Mouse (Mus musculus) midbrain, embryonic 10.5 days (tissue): ENCODE results near the gene Islr. TPM values are rescaled to one million over a fixed set of nuclear protein-coding genes. Genes with fewer than 3 reads are reported as not detected.

Source experiments
- DNase-seq: peaks from one replicate; pipeline ENCODE4 v3.0.0-alpha.2; 2017; ENCODE audit warnings: low spot score
- H3K27ac ChIP-seq: fragments of 300-500 bp; sonication (generic); replicated peaks from 2 replicates; pipeline ENCODE4 v1.5.1; 2016; ENCODE audit warnings: mild to moderate bottlenecking
- H3K27me3 ChIP-seq: fragments of 300-500 bp; sonication (generic); 2 replicates; pipeline ENCODE4 v1.6.1; 2016; ENCODE audit warnings: low read depth, mild to moderate bottlenecking; ENCODE audit not compliant: poor library complexity, severe bottlenecking
- H3K36me3 ChIP-seq: fragments of 300-500 bp; sonication (generic); 2 replicates; pipeline ENCODE4 v1.6.1; 2016; ENCODE audit warnings: mild to moderate bottlenecking, moderate library complexity
- H3K4me1 ChIP-seq: fragments of 300-500 bp; sonication (generic); 2 replicates; pipeline ENCODE4 v1.6.1; 2016
- H3K4me3 ChIP-seq: fragments of 300-500 bp; sonication (generic); 2 replicates; pipeline ENCODE4 v1.5.1; 2016; ENCODE audit warnings: mild to moderate bottlenecking, moderate library complexity
- H3K9me3 ChIP-seq: fragments of 300-500 bp; sonication (generic); replicated peaks from 2 replicates; pipeline ENCODE4 v1.6.1; 2016; ENCODE audit warnings: mild to moderate bottlenecking
- WGBS: fragments of 180-500 bp; shearing (Covaris S2); methylation state at CpG from one replicate; pipeline ENCODE4 v1.1.7; 2016; 5-methylcytosine and 5-hydroxymethylcytosine counted together
- polyA plus RNA-seq: library from polyadenylated mRNA; unstranded; fragments of >200 nt; fragmentation: Nextera tagmentation; extraction: Ambion mirVana; gene quantifications from 2 replicates; pipeline ENCODE4 v1.2.1, GENCODE M21; 2016

The Islr gene
- polyA plus RNA-seq, 1 experiment from 2014 or later = 7.4 TPM

GRCm38 (mm10) chr9:58241780-58242485, 37.8 kb upstream of the Islr start:
- 69% methylated on average over 9 of the region's 9 CpGs for WGBS
- no peak overlapping the region for H3K27ac ChIP-seq

GRCm38 (mm10) chr9:58234502-58235015, 30.5 kb upstream of the Islr start:
- H3K4me1 ChIP-seq = no peaks in the 10 kb centered on the region
- no peaks in the 10 kb centered on the region for H3K9me3 ChIP-seq
- no peak overlapping the region for H3K4me3 ChIP-seq
- H3K27me3 ChIP-seq = no peaks in the 10 kb centered on the region
- no peak for DNase-seq
- H3K36me3 ChIP-seq = peaks cover 48% of the 10 kb centered on the region
- 97% methylated on average over 28 of the region's 28 CpGs for WGBS
- no peak overlapping the region for H3K27ac ChIP-seq

More at GRCm38 (mm10) chr9:58241780-58242485, 37.8 kb upstream of the Islr start:
- no peaks in the 10 kb centered on the region for H3K27me3 ChIP-seq
- peaks cover 11% of the 10 kb centered on the region; the same call in 1 of the 2 replicates for H3K36me3 ChIP-seq
- no peaks in the 10 kb centered on the region for H3K9me3 ChIP-seq
- DNase-seq = no peak
- peaks cover 8% of the 10 kb centered on the region for H3K4me1 ChIP-seq
- no peak overlapping the region for H3K4me3 ChIP-seq

GRCm38 (mm10) chr9:58232374-58232773, 28.3 kb upstream of the Islr start:
- Histone ChIP-seq H3K9me3 (no peaks in the 10 kb centered on the region), H3K27ac (no peak overlapping the region), H3K4me1 (no peaks in the 10 kb centered on the region), H3K27me3 (no peaks in the 10 kb centered on the region), H3K4me3 (no peak overlapping the region), H3K36me3 (peaks cover 70% of the 10 kb centered on the region)
- no peak for DNase-seq
- 80% methylated on average over 5 of the region's 5 CpGs for WGBS

- Histone ChIP-seq H3K27ac (no peak overlapping the region), H3K36me3 (peaks cover 74% of the 10 kb centered on the region), H3K4me3 (no peak overlapping the region), H3K27me3 (no peaks in the 10 kb centered on the region), H3K4me1 (no peaks in the 10 kb centered on the region), H3K9me3 (no peaks in the 10 kb centered on the region)
- 79% methylated on average over 6 of the region's 6 CpGs for WGBS
- DNase-seq = no peak
These were observed 27.6 kb upstream of the Islr start for GRCm38 (mm10) chr9:58231746-58232145.

- no peaks in the 10 kb centered on the region; the same call in 1 of the 2 replicates for H3K4me1 ChIP-seq
- H3K9me3 ChIP-seq = no peaks in the 10 kb centered on the region
- H3K27me3 ChIP-seq = no peaks in the 10 kb centered on the region
- H3K4me3 ChIP-seq = no peak overlapping the region
- DNase-seq = no peak
- 92% methylated on average over 9 of the region's 9 CpGs for WGBS
- H3K36me3 ChIP-seq = peaks cover 65% of the 10 kb centered on the region
- no peak overlapping the region for H3K27ac ChIP-seq
These were observed 24.8 kb upstream of the Islr start for GRCm38 (mm10) chr9:58228777-58229466.

- 70% methylated on average over 9 of the region's 9 CpGs for WGBS
- peak; percentile 36 for DNase-seq
- Histone ChIP-seq H3K4me1 (no peaks in the 10 kb centered on the region; the same call in 1 of the 2 replicates), H3K27ac (no peak overlapping the region), H3K9me3 (no peaks in the 10 kb centered on the region), H3K27me3 (no peaks in the 10 kb centered on the region), H3K36me3 (peaks cover 58% of the 10 kb centered on the region), H3K4me3 (no peak overlapping the region)
These were observed 22.1 kb upstream of the Islr start for GRCm38 (mm10) chr9:58225915-58226913.

GRCm38 (mm10) chr9:58224356-58224755, 20.2 kb upstream of the Islr start:
- H3K9me3 ChIP-seq = no peaks in the 10 kb centered on the region
- H3K4me1 ChIP-seq = no peaks in the 10 kb centered on the region; the same call in 1 of the 2 replicates
- H3K36me3 ChIP-seq = peaks cover 52% of the 10 kb centered on the region
- DNase-seq = no peak
- WGBS = 91% methylated on average over 2 of the region's 2 CpGs
- H3K27me3 ChIP-seq = no peaks in the 10 kb centered on the region
- H3K4me3 ChIP-seq = no peak overlapping the region
- no peak overlapping the region for H3K27ac ChIP-seq

- Histone ChIP-seq H3K4me1 (peaks cover 9% of the 10 kb centered on the region), H3K27me3 (no peaks in the 10 kb centered on the region), H3K9me3 (no peaks in the 10 kb centered on the region), H3K27ac (no peak overlapping the region), H3K36me3 (peaks cover 25% of the 10 kb centered on the region), H3K4me3 (no peak overlapping the region)
- DNase-seq = peak; percentile 40
- 76% methylated on average over 24 of the region's 24 CpGs for WGBS
These were observed 16.3 kb upstream of the Islr start for GRCm38 (mm10) chr9:58220218-58220903.

GRCm38 (mm10) chr9:58218539-58218938, 14.4 kb upstream of the Islr start:
- Histone ChIP-seq H3K27me3 (no peaks in the 10 kb centered on the region), H3K36me3 (peaks cover 25% of the 10 kb centered on the region), H3K9me3 (no peaks in the 10 kb centered on the region), H3K27ac (no peak overlapping the region), H3K4me1 (peaks cover 23% of the 10 kb centered on the region), H3K4me3 (no peak overlapping the region)
- WGBS = 89% methylated on average over 3 of the region's 3 CpGs
- DNase-seq = no peak

GRCm38 (mm10) chr9:58216402-58216801, 12.3 kb upstream of the Islr start:
- peak; percentile 52 for DNase-seq
- no peaks in the 10 kb centered on the region for H3K9me3 ChIP-seq
- WGBS = 44% methylated on average over 6 of the region's 6 CpGs
- H3K36me3 ChIP-seq = peaks cover 12% of the 10 kb centered on the region
- 0 out of 2 replicates have a peak, but pooled peaks cover 9% of the 10 kb centered on the region for H3K27me3 ChIP-seq
- no peak overlapping the region for H3K4me3 ChIP-seq
- H3K27ac ChIP-seq = no peak overlapping the region
- H3K4me1 ChIP-seq = peaks cover 28% of the 10 kb centered on the region

GRCm38 (mm10) chr9:58214519-58215180, 10.5 kb upstream of the Islr start:
- 75% methylated on average over 8 of the region's 8 CpGs for WGBS
- peaks cover 32% of the 10 kb centered on the region for H3K4me1 ChIP-seq
- no peak for DNase-seq

More at GRCm38 (mm10) chr9:58214519-58215180, 10.5 kb upstream of the Islr start:
- H3K36me3 ChIP-seq = peaks cover 1% of the 10 kb centered on the region; the same call in 1 of the 2 replicates
- no peak overlapping the region for H3K4me3 ChIP-seq
- H3K27me3 ChIP-seq = 0 out of 2 replicates have a peak, but pooled peaks cover 9% of the 10 kb centered on the region
- no peak overlapping the region for H3K27ac ChIP-seq
- H3K9me3 ChIP-seq = no peaks in the 10 kb centered on the region
